Mouse (Mus musculus) lung, postnatal 0 days (tissue): Measurements from ENCODE around the gene Akap7. TPM values are rescaled to one million over a fixed set of nuclear protein-coding genes. Genes with fewer than 3 reads are reported as not detected.

Experiments used
- ATAC-seq: fragments of 200-750 bp; cut with Nextera tagmentation; 2 replicates; pipeline ENCODE4 v1.8.0; 2017; ENCODE audit warnings: moderate library complexity
- DNase-seq: peaks from one replicate; pipeline ENCODE4 v3.0.0-alpha.2; 2016; ENCODE audit warnings: low spot score
- H3K27ac ChIP-seq: fragments of 300-500 bp; sonication (generic); 2 replicates; pipeline ENCODE4 v1.5.1; 2014; ENCODE audit warnings: antibody characterized with exemption, mild to moderate bottlenecking, low read length, mixed read lengths
- H3K27me3 ChIP-seq: fragments of 300-500 bp; sonication (generic); replicated peaks from 2 replicates; pipeline ENCODE4 v1.6.1; 2014; ENCODE audit warnings: low read length, mixed read lengths; ENCODE audit not compliant: insufficient read depth
- H3K36me3 ChIP-seq: fragments of 300-500 bp; sonication (generic); 2 replicates; pipeline ENCODE4 v1.6.1; 2014; ENCODE audit warnings: low read length, mixed read lengths; ENCODE audit not compliant: insufficient read depth
- H3K4me1 ChIP-seq: fragments of 300-500 bp; sonication (generic); 2 replicates; pipeline ENCODE4 v1.6.1; 2014; ENCODE audit warnings: antibody characterized with exemption, low read depth, low read length, mixed read lengths; ENCODE audit not compliant: insufficient read depth
- H3K4me2 ChIP-seq: fragments of 300-500 bp; sonication (generic); replicated peaks from 2 replicates; pipeline ENCODE4 v1.6.1; 2014; ENCODE audit warnings: low read depth, mild to moderate bottlenecking, low read length, moderate library complexity, mixed read lengths
- H3K4me3 ChIP-seq: fragments of 300-500 bp; sonication (generic); 2 replicates; pipeline ENCODE4 v1.5.1; 2014; ENCODE audit warnings: low read depth, low read length
- H3K9ac ChIP-seq: fragments of 300-500 bp; sonication (generic); replicated peaks from 2 replicates; pipeline ENCODE4 v1.6.1; 2014; ENCODE audit warnings: low read depth, mild to moderate bottlenecking
- H3K9me3 ChIP-seq: fragments of 300-500 bp; sonication (generic); 2 replicates; pipeline ENCODE4 v1.6.1; 2016; ENCODE audit warnings: low read length, mixed read lengths
- CTCF ChIP-seq: IDR thresholded peaks from 2 replicates; pipeline ENCODE4 v1.5.1; 2016; ENCODE audit warnings: antibody characterized with exemption, mild to moderate bottlenecking
- EP300 ChIP-seq: IDR thresholded peaks from 2 replicates; pipeline ENCODE4 v1.6.1; 2016; ENCODE audit warnings: antibody characterized with exemption, mild to moderate bottlenecking, control low read depth
- WGBS: fragments of 180-500 bp; shearing (Covaris S2); extraction: QIAGEN DNeasy Blood & Tissue Kit; methylation state at CpG from one replicate; pipeline ENCODE4 v1.1.7; 2014; 5-methylcytosine and 5-hydroxymethylcytosine counted together
- polyA plus RNA-seq: library from polyadenylated mRNA; unstranded; fragments of >200 nt; fragmentation: Nextera tagmentation; extraction: Ambion mirVana; gene quantifications from 2 replicates; pipeline ENCODE4 v1.2.1, GENCODE M21; 2015

Gene Akap7
- polyA plus RNA-seq, 1 experiment from 2014 or later, result 46.3 TPM

- Histone ChIP-seq H3K27me3 (no peaks in the 10 kb centered on the region), H3K4me3 (no peak overlapping the region), H3K27ac (no peak overlapping the region), H3K9me3 (no peaks in the 10 kb centered on the region), H3K9ac (no peak overlapping the region), H3K4me2 (no peak overlapping the region), H3K36me3 (no peaks in the 10 kb centered on the region), H3K4me1 (no peaks in the 10 kb centered on the region)
- no peak for ATAC-seq
- no peak for DNase-seq
- WGBS, result 71% methylated on average over 1 of the region's 1 CpGs
- no peak for TF ChIP-seq CTCF
- no peak for TF ChIP-seq EP300
Measured at GRCm38 (mm10) chr10:25234080-25234479, 73.6 kb downstream of the Akap7 start.

DNA sequence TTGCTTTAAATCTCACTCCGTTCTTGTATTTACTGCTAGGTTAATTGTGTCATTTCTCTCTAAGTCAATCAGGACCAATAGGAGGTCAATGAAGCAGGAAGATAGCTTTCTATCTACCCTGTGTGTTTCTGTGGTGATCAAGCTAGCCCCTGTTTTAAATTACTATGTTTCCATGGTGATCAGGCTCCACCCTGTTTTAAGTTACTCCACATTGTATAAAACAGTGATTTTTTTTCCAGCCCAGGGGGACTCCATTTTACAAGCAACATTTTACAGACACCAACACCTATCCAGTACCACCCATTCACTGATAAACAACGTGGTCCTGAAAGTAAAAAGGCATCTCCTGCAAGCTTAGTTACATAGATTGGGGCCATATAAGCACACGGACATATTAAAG, 75.0 kb downstream of the Akap7 start:
- no peaks in the 10 kb centered on the region for H3K9me3 ChIP-seq
- DNase-seq (no peak), ATAC-seq (no peak)
- H3K4me1 ChIP-seq, result no peaks in the 10 kb centered on the region
- TF ChIP-seq EP300, result no peak
- 37% methylated on average over 3 of the region's 3 CpGs for WGBS
- no peak overlapping the region for H3K9ac ChIP-seq
- H3K27ac ChIP-seq, result no peak overlapping the region
- H3K4me3 ChIP-seq, result no peak overlapping the region
- no peak overlapping the region for H3K4me2 ChIP-seq
- no peaks in the 10 kb centered on the region for H3K27me3 ChIP-seq
- H3K36me3 ChIP-seq, result no peaks in the 10 kb centered on the region

- H3K4me3 ChIP-seq, result no peak overlapping the region
- DNase-seq (no peak), ATAC-seq (no peak)
- H3K4me2 ChIP-seq, result no peak overlapping the region
- H3K27ac ChIP-seq, result no peak overlapping the region
- H3K9me3 ChIP-seq, result no peaks in the 10 kb centered on the region
- no peak overlapping the region for H3K9ac ChIP-seq
- no peaks in the 10 kb centered on the region for H3K27me3 ChIP-seq
- no peaks in the 10 kb centered on the region for H3K36me3 ChIP-seq
- TF ChIP-seq CTCF (no peak), EP300 (no peak)
- 57% methylated on average over 5 of the region's 5 CpGs for WGBS
- no peaks in the 10 kb centered on the region for H3K4me1 ChIP-seq
Measured at GRCm38 (mm10) chr10:25231358-25231757, 76.3 kb downstream of the Akap7 start.

DNA sequence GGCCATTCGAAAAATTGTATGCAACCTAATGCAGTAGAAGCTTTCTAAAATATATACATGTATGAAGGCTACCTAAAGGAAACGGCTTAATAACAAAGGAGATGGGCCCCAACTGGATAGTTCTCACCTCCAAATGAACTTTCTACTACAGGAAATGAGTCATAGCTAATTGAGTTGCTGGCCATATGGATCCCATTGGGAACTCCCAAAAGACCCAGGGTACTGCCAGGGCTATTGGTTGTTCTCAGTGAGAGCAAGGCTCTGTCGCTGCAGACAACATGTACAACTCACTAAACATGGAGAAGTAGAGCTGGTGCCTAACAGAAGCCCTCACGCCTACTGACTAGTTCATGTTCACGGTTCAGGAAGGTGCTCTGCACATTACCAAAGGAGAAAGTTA, 83.3 kb downstream of the Akap7 start:
- H3K36me3 ChIP-seq, result no peaks in the 10 kb centered on the region
- H3K27ac ChIP-seq, result no peak overlapping the region
- no peak overlapping the region for H3K9ac ChIP-seq
- 88% methylated on average over 5 of the region's 5 CpGs for WGBS
- no peaks in the 10 kb centered on the region for H3K4me1 ChIP-seq
- no peak overlapping the region for H3K4me2 ChIP-seq
- TF ChIP-seq EP300 (no peak), CTCF (no peak)
- DNase-seq, result no peak
- H3K9me3 ChIP-seq, result no peaks in the 10 kb centered on the region
- no peak overlapping the region for H3K4me3 ChIP-seq
- no peaks in the 10 kb centered on the region for H3K27me3 ChIP-seq
- no peak for ATAC-seq

DNA sequence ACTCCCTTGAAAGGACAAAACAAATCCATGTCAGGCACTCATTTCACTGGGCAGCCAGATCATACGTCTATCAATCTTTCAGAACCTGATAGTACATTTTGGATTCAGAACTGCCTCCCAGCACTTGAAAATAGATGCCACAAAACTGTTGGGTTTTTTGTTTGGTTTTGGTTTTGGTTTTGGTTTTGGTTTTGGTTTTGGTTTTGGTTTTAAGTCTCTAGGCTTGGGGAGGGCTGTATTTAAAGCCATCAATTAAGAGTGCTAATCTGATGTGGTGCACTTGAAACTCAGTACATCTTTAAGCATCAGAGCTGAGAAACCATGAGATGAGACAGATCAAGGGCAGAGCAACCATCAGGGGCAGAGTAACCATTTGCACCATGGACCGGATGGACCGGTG, 86.9 kb downstream of the Akap7 start:
- no peaks in the 10 kb centered on the region for H3K4me1 ChIP-seq
- H3K27ac ChIP-seq, result no peak overlapping the region
- H3K4me3 ChIP-seq, result no peak overlapping the region
- no peak for ATAC-seq
- H3K36me3 ChIP-seq, result no peaks in the 10 kb centered on the region
- WGBS, result 86% methylated on average over 3 of the region's 3 CpGs
- H3K9ac ChIP-seq, result no peak overlapping the region
- H3K9me3 ChIP-seq, result no peaks in the 10 kb centered on the region
- TF ChIP-seq CTCF, result no peak
- no peak for TF ChIP-seq EP300
- no peak overlapping the region for H3K4me2 ChIP-seq
- H3K27me3 ChIP-seq, result no peaks in the 10 kb centered on the region
- DNase-seq, result no peak

DNA sequence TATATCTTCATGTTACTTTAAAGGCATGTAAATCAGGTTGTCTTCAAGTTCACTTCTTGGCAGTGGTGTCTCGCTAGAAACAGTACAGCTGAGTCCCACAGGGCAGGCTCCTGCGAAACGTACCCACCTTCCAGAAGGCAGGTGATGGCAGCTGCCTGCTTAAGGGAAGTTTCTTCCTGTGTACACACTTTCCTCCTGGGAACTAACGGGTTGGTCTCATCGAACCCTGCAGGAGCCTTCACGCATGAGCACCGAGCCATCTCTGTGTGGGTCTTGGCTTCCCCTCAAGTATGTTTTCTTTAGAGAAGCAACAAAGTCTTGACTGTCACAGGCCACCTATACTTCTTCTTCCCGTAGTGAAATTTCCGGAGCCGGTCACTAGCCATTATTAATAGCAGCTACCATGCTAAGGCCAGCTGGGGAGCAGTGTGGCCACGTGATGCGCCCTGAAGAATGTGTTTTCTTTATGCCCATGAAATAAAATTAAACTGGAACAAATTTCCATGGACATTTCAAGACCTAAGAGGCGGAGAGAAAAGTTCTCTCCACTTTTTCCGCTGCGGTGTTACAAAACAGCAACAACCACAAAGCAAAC, 87.7 kb downstream of the Akap7 start:
- no peak overlapping the region for H3K9ac ChIP-seq

GRCm38 (mm10) chr10:25219220-25219628, 88.4 kb downstream of the Akap7 start:
- Histone ChIP-seq H3K4me3 (no peak overlapping the region), H3K4me2 (no peak overlapping the region), H3K27me3 (no peaks in the 10 kb centered on the region), H3K9ac (no peak overlapping the region), H3K4me1 (no peaks in the 10 kb centered on the region), H3K27ac (no peak overlapping the region), H3K36me3 (no peaks in the 10 kb centered on the region), H3K9me3 (no peaks in the 10 kb centered on the region)
- TF ChIP-seq CTCF, result peak; percentile 91
- no peak for TF ChIP-seq EP300
- 26% methylated on average over 7 of the region's 7 CpGs for WGBS
- DNase-seq (peak; percentile 82), ATAC-seq (0 out of 2 replicates have a peak, but pooled peaks have one; percentile 33)

More for the DNA sequence above, 87.7 kb downstream of the Akap7 start:
- H3K4me2 ChIP-seq, result no peak overlapping the region
- ATAC-seq (no peak), DNase-seq (no peak)
- TF ChIP-seq EP300 (no peak), CTCF (no peak)
- no peaks in the 10 kb centered on the region for H3K9me3 ChIP-seq
- H3K27ac ChIP-seq, result no peak overlapping the region
- no peaks in the 10 kb centered on the region for H3K4me1 ChIP-seq
- 79% methylated on average over 15 of the region's 15 CpGs for WGBS
- no peaks in the 10 kb centered on the region for H3K27me3 ChIP-seq
- no peaks in the 10 kb centered on the region for H3K36me3 ChIP-seq
- no peak overlapping the region for H3K4me3 ChIP-seq
